Mouse (Mus musculus): ENCODE measurements around the gene Lpin1.

Gene Lpin1

GRCm38 (mm10) chr12:16532860-16533230 is 77.9 kb downstream of the Lpin1 start:
- DNase-seq (ENCODE audit: extremely low read depth, insufficient read length, low spot score) = no peak

DNA sequence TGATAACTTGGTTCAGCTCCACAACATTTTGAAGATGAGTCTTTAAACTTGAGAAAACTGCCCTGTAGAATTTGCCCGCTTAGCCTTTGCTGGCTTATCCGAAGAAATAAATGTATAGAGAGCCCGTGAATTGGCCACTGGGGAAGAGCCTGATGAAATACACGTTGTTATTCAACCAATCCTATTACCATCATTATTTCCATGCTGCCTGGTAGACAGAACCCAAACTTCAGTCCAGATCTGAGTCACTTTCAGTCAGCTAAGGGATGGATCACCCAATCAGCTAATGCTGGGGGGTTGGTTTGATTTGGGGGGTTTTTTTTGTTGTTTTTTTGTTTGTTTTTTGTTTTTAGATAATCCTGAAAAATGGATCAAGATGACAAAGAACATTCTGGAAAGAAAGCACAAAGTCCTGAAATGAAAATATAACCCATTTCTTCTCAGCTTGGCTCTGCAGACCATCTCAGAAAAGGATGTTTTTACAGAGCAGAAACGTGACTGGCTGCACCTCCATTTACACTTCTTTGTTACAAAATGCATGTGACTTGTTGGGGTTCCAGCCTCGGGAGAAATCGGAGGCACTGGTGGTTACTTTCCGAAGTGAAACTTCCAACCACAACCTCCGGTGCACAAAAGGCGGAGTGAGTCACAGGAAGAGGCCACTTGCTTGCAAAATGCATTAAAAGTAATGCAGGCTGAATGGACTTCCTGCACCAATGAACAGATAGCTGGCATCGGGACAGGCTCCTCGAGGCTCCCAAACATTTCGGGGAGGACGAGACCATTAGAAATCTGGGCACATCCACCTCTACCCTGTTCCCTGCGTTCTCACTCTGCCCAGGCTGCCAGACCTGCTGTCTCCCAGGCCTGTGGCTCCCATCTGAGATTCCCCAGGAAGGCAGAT is 78.6 kb downstream of the Lpin1 start:
- DNase-seq (ENCODE audit: extremely low read depth, insufficient read length, low spot score) = peak; percentile 81

- DNase-seq (ENCODE audit: extremely low read depth, insufficient read length, low spot score) = no peak
Measured at GRCm38 (mm10) chr12:16528650-16529049, 82.1 kb downstream of the Lpin1 start.

DNA sequence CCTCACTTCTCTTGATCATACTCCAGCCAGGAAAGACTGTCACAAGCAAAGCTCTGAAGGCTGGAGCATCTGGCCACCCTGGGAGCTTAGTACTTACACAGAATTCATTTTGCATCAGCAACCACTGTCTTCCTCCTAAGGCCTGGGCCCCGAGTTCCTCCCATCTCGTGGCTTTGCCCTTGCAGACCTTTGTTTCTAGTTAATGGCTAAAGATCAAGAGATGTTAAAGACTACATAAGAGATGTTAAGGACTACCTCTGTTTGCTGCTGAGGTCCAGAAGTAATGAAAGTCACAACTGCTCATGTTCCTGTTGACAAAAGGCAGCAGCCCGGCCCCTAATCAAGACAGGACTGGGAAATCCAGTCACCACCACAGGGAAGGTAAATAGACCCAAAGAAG is 82.8 kb downstream of the Lpin1 start:
- no peak for DNase-seq (ENCODE audit: extremely low read depth, insufficient read length, low spot score)

GRCm38 (mm10) chr12:16526862-16527261 is 83.9 kb downstream of the Lpin1 start:
- DNase-seq (ENCODE audit: extremely low read depth, insufficient read length, low spot score) = no peak

DNA sequence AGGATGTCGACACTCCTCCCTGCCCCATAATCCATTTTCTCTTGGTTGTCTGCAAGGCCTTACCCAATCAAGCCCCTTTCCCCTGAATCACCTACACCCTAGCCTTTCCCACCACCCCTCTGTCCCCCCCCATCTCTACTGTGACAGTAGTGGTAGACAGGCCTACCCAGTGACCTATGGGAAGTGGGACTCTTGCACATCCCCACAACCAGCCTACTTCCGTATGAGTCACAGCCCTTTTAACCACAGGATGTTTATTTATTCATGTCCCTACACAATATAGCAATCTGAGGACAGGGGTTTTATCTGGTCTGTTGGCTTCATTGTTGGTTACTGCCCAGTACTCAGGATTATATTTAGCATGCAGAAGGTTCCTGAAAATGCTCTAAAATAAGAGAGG is 84.6 kb downstream of the Lpin1 start:
- DNase-seq (ENCODE audit: extremely low read depth, insufficient read length, low spot score) = peak; percentile 18

DNA sequence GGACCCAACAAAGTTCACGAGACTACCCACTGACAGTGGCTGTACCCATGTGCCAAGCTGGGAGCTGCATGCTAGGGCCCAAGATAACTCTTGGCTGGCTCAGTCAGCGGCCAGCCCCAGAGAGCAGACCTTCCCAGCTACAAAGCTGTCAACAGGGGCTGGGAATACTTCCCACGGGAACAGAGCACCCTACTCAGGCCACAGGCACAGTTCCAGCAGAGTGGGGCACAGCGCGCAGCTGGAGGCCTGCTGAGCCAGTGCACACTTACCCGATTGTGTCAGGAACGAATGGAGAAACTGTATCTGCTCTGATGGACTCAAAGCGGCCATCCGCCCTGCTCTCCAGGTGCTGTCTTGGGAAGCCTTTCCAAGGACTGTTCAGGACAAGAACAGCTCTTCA is 95.6 kb downstream of the Lpin1 start:
- no peak for DNase-seq (ENCODE audit: extremely low read depth, insufficient read length, low spot score)

DNA sequence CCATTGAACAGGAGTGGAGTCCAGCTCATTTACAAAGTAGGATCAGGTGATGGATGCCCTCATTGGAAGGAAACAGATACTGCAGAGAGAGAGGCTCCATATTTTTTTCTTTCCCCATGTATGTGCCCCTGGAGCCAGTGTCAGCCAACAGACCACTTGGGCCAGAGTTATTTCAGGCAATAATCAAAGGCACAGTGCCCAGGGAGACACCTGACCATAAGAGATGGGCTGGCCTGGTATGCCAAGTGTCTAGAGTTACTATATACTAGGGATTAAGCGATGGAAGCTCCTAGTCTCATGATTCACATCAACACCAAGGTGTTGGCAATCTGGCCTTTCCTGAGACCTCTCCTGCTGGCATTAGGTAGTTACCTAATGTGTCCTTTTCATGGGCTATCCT is 97.8 kb downstream of the Lpin1 start:
- no peak for DNase-seq (ENCODE audit: extremely low read depth, insufficient read length, low spot score)

- peak; percentile 54 for DNase-seq (ENCODE audit: extremely low read depth, insufficient read length, low spot score)
Measured at GRCm38 (mm10) chr12:16509122-16509752, 101.5 kb downstream of the Lpin1 start.

DNA sequence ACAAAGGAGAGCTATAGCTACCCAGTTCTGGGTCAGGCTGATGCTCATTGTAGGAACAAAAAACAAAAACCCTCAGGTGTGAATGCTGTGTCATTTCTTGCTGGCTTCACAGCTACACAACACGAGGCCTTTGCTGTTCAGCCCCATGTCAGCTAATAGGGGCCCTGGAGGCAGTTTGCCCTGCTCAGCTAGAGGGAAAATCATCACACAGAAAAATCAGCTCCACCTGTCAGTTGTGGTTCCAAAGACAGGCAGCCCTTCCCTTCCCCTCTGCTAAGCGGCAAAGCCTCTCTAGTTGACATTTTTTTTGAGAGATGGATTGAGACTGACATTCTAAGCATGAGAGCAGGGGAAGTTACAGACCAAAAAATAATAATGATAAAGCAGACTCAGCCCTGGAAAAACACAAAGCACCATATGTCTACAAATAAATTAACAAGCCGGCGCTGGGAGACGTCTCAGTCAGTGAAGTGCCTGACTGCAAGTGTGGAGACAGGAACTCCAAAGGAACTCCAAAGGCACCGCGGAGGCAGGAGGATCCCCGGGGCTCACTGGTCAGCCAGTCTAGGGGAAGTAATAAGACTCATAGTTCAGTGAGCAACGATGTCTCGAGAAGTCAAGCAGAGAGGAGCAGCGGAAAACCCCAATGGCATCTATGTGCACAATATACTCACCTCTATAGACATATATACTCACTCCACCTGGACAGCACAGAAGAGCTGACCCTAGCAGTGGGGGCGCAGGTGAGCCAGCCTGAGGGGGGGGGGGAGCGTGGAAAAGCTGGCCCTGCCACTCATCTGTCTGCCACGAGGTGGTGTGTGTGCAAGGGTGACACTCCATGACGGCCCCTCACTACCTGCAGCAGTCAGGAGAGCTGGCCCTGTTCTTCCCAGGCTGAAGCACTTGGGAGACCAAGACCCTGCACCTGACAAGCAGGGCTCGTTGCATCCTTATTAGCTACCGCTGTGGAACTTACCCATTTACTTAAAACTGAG is 103.7 kb downstream of the Lpin1 start:
- DNase-seq (ENCODE audit: extremely low read depth, insufficient read length, low spot score) = no peak

DNA sequence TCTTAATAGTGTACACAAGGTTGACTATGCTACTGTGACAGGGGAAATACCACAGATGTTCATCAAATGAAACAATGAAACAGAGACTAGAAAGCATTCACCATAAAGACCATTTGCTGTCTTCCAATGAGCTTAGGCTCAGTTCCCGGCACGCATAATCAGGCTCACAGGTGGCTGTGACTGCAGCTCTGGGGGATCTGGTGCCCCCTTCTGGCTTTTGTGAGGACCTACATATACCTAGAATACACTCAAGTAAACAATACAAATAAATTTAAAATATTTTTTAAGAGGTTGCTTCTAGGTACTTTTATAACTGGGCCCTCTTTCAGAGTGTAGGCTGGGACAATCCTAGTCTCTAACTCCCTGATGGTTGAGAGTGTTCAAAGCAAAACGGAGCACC is 106.5 kb downstream of the Lpin1 start:
- DNase-seq (ENCODE audit: extremely low read depth, insufficient read length, low spot score) = no peak

- no peak for DNase-seq (ENCODE audit: extremely low read depth, insufficient read length, low spot score)
Measured at GRCm38 (mm10) chr12:16497960-16498359, 112.8 kb downstream of the Lpin1 start.

- no peak for DNase-seq (ENCODE audit: extremely low read depth, insufficient read length, low spot score)
Measured at GRCm38 (mm10) chr12:16492713-16493112, 118.1 kb downstream of the Lpin1 start.

DNA sequence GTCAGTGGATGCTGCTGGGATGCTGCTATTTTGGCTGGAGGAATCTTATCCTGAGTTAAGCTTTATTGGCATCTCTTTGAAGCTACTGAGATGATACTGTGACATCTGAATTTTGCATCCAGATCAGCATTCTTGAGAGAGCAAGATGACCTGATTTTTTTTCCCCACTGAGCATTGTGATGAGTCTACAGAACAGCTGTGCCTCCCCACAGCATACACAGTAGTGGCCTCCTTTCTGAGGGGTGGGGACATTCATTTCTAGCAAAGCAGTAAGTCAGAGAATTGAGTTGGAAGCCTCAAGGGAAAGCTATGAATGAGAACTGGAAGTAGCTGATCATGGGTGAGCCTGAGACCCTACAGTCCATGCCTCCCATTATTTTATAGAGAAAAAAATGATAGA is 121.9 kb downstream of the Lpin1 start:
- no peak for DNase-seq (ENCODE audit: extremely low read depth, insufficient read length, low spot score)

- DNase-seq (ENCODE audit: extremely low read depth, insufficient read length, low spot score) = no peak
Measured at GRCm38 (mm10) chr12:16487453-16487852, 123.3 kb downstream of the Lpin1 start.
